Mouse (Mus musculus) leukemia stem cell, adult 10-12 weeks (primary cell): ENCODE measurements around the gene Soga1. TPM values are rescaled to one million over a fixed set of nuclear protein-coding genes. Genes with fewer than 3 reads are reported as not detected.

Source experiments
- polyA plus RNA-seq: library from polyadenylated mRNA; stranded (reverse); fragments of >175 nt; gene quantifications from 2 replicates; pipeline ENCODE4 v1.2.3, GENCODE M21; 2012; ENCODE audit warnings: low replicate concordance

Gene Soga1
- 18.3 and 30.3 TPM in 2 replicates for polyA plus RNA-seq

DNA sequence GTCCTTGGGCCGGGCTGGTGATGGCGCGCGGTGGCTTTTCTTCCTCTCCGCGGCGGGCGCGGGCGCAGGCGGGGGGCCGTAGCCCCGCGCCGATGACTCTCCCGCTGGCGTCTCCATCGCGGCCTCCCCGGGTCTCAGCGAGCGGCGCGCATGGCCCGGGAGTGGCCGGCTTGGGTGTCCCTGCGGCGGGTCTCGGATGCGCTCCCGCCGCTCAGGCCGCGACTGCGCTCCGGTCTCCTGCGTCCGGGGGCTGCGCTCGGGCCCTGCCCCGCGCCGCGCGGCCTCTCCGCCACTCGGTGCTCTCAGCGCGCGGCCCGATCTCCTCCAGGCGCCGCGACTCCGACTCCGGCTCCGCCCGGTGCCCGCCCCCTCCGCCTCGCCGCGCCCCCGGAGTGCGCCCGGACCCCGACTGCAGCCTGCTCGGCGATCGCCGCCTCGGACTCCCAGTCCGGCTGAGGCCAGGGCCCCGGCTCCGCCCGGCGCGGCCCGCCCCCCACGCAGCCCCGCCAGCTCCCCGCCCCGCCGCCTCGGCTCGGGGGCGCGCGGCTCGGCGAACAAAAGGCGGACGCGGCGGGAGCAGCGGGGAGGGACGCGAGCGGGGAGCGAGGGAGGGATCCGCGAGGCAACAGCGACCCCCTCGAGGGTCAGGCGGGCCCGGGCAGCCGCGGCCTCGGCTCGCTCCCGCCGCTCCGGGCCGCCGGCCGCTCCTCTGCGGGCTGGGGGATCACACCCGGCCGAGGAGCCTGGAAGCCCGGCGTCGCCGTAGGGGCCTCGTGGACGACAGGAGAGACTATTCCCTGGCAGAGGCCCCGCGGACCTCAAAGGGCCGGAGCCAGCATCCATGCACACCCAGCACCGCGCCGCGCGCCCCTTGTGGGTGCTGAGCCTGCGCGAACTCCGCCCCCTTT lies at the start of gene Soga1:
TSS of gene Soga1 (minus strand) at position 462 of the 908 bp plus-strand sequence.

DNA sequence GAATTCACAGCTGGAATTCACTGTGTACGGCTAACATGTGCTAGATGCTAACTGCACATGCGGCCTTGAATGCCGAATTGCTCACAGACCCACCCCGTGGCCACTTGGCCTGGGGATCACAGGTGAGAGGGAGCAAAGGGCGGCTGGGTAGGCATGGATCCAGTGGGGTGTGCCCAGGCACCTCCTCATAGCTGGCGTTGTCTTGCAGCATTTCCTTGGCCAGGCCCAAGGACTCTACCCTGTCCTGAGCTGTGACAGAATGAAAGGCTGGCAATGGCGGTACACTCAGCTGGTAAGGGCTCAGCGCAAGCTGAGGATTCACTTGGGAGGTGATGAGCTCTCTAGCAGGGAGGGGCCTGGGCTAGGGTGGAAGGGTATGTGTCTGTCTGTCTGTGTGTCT lies 7.7 kb upstream of the Soga1 start, which contains the start of gene Tldc2:
TSS of gene Tldc2 (plus strand) at position 260 of the 400 bp plus-strand sequence.

GRCm38 (mm10) chr2:157006511-157007233 lies 72.4 kb downstream of the Soga1 start, which contains the start of gene Dsn1:
Gene Dsn1 (minus strand): TSS chr2:157007154.

DNA sequence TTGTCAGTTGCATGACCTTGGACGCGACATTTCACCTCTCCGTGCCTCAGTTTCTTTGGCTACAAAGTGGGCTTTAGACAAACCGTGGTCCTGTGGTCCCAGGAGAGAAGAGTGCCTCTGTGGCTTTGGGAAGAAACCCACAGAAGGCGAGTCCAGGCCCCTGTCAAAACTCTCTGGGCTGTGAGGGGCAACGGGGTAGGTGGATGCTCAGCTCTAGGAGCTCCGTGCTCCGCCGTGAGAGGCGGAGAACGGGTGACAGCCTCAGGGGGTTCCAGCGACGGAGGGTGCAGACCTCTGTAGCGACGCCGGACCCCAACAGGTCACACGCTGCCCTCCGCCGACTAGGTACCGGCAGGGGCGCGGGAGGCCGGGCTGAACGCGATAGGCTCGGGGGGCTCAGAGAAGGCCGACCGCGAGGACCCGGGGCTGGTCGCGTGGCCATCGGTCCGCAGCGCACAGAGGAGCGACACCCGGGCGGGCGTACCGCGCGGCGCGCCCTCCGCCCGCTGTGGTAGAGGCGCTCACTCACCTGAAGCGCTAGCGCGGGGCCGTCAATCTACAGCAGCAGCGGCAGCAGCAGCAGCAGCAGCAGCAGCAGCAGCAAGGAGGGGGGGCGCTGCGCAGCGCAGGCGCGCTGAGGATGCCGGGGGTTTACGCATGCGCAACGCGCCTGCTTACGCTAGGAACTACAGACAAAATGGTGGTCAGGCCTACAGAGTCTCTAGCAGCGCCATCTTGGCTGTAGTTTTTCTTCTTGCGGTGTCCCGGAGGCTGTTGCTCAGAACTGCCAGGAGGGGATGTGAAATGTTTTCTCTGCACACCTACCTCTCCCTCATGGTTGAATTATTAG lies 87.4 kb downstream of the Soga1 start, which contains the start of gene Ndrg3:
TSS of gene Ndrg3 (minus strand) at position 587 of the 850 bp plus-strand sequence.

Other genes with a start within 250 kb of the Soga1 start
- 41.9 and 55.4 TPM in 2 replicates for gene Tgif2, start 239.2 kb downstream of the Soga1 start, polyA plus RNA-seq
- 0.53 and 1.4 TPM in 2 replicates for gene 4930518I15Rik, start 221.3 kb downstream of the Soga1 start, polyA plus RNA-seq
- gene Rab5if, start 216.1 kb downstream of the Soga1 start, polyA plus RNA-seq = 72.8 and 128 TPM in 2 replicates
- gene Sla2, start 192.1 kb downstream of the Soga1 start, polyA plus RNA-seq = 1.3 and 2.1 TPM in 2 replicates
- 1.2 and 6.5 TPM in 2 replicates for gene Ndrg3, start 87.2 kb downstream of the Soga1 start, polyA plus RNA-seq
- 1.7 and 2.2 TPM in 2 replicates for gene Dsn1, start 72.1 kb downstream of the Soga1 start, polyA plus RNA-seq
- gene Tldc2, start 7.8 kb upstream of the Soga1 start, polyA plus RNA-seq = not detected in 2 replicates
- gene Samhd1, start 56.0 kb upstream of the Soga1 start, polyA plus RNA-seq = 15.0 and 94.0 TPM in 2 replicates
- 5.5 and 10.9 TPM in 2 replicates for gene Rbl1, start 125.3 kb upstream of the Soga1 start, polyA plus RNA-seq
- 93.2 and 157 TPM in 2 replicates for gene Rpn2, start 199.8 kb upstream of the Soga1 start, polyA plus RNA-seq
- 0.60 TPM in 1 of 2 replicates, not detected in the other for gene Mroh8, start 200.3 kb upstream of the Soga1 start, polyA plus RNA-seq